Mouse (Mus musculus): ENCODE data around the gene Tmem156.

GRCm38 (mm10) chr5:65038811-65039571 lies 52.9 kb downstream of the Tmem156 start:
- TF ChIP-seq CTCF (IDR thresholded peaks at IDR 0.05; ENCODE audit: low read depth) (no peak), EP300 (IDR thresholded peaks at IDR 0.05; ENCODE audit: low read depth) (no peak)
